Comparison of ENCODE assay signal across 17 mouse cellular contexts in genomic region chr9:121072127-121072757, GRCm38 (mm10).
DNase-seq lines count a peak whose midpoint lies in the region; ATAC-seq and TF ChIP-seq lines count a peak whose summit lies in the region.
"Had no signal": no experiment of that assay in that cellular context is flagged by ENCODE, and none has a peak within 500 bp of the region (broad histone marks: within the 10 kb centered on the region; RNA-seq: fewer than 3 reads in every experiment).

No protein-coding gene starts in this region.

- H3K4me3 ChIP-seq in limb, embryonic 11.5 days (ENCODE audit: low read depth, low read length), result no peak overlapping the region
- no peak overlapping the region for H3K4me3 ChIP-seq in limb, embryonic 10.5 days
- no peak overlapping the region for H3K4me3 ChIP-seq in limb, embryonic 14.5 days (replicated peaks; ENCODE audit: low read length)
- H3K4me3 ChIP-seq: forebrain, embryonic 15.5 days had no signal

- no peak for TF ChIP-seq POLR2A in limb, embryonic 14.5 days (IDR thresholded peaks at IDR 0.05; ENCODE audit: borderline replicate concordance, extremely low read depth, insufficient read depth, insufficient read length)

- no peak overlapping the region for H3K27ac ChIP-seq in limb, embryonic 11.5 days (replicated peaks; ENCODE audit: low read depth, low read length)
- no peak overlapping the region for H3K27ac ChIP-seq in limb, embryonic 10.5 days
- no peak overlapping the region for H3K27ac ChIP-seq in limb, embryonic 14.5 days (replicated peaks; ENCODE audit: low read depth, low read length)
- H3K27ac ChIP-seq: forebrain, embryonic 15.5 days; liver, embryonic 14.5 days had no signal

- no peaks in the 10 kb centered on the region for H3K9me3 ChIP-seq in limb, embryonic 11.5 days (ENCODE audit: control insufficient read depth, low read length)
- no peaks in the 10 kb centered on the region for H3K9me3 ChIP-seq in limb, embryonic 10.5 days (replicated peaks)
- no peaks in the 10 kb centered on the region for H3K9me3 ChIP-seq in limb, embryonic 14.5 days (ENCODE audit: control insufficient read depth, low read length)
- H3K9me3 ChIP-seq: forebrain, embryonic 15.5 days had no signal

- no peak overlapping the region for H3K9ac ChIP-seq in limb, embryonic 11.5 days (ENCODE audit: low read length)
- H3K9ac ChIP-seq in limb, embryonic 14.5 days (ENCODE audit: low read depth, low read length, severe bottlenecking), result no peak overlapping the region
- H3K9ac ChIP-seq: forebrain, embryonic 15.5 days; liver, embryonic 14.5 days had no signal

- peaks cover 11% of the 10 kb centered on the region; the same call in 1 of the 2 replicates for H3K4me1 ChIP-seq in limb, embryonic 11.5 days (ENCODE audit: control insufficient read depth, insufficient read depth, low read length)
- peaks cover 44% of the 10 kb centered on the region for H3K4me1 ChIP-seq in limb, embryonic 10.5 days
- no peaks in the 10 kb centered on the region; the same call in 1 of the 2 replicates for H3K4me1 ChIP-seq in limb, embryonic 14.5 days (ENCODE audit: control insufficient read depth, insufficient read depth, low read length)

- peak; percentile 27; the same call in 1 of the 2 replicates for ATAC-seq in limb, embryonic 11.5 days (ENCODE audit: insufficient number of reproducible peaks, low FRiP score, low TSS enrichment, low read depth)
- peak; percentile 35; the same call in 1 of the 2 replicates for ATAC-seq in limb, embryonic 14.5 days (ENCODE audit: low FRiP score, low read depth)
- ATAC-seq: forebrain, embryonic 15.5 days; lung, postnatal 0 days had no signal

- no peak overlapping the region for H3K4me2 ChIP-seq in limb, embryonic 11.5 days (ENCODE audit: low read depth, severe bottlenecking)
- H3K4me2 ChIP-seq in limb, embryonic 14.5 days (replicated peaks; ENCODE audit: low read depth, low read length, severe bottlenecking), result no peak overlapping the region
- H3K4me2 ChIP-seq: forebrain, embryonic 15.5 days; heart, embryonic 11.5 days; midbrain, embryonic 11.5 days had no signal

- no peaks in the 10 kb centered on the region for H3K27me3 ChIP-seq in limb, embryonic 11.5 days (ENCODE audit: control insufficient read depth, insufficient read depth, low read length)
- no peaks in the 10 kb centered on the region; the same call in 1 of the 2 replicates for H3K27me3 ChIP-seq in limb, embryonic 10.5 days (ENCODE audit: low read depth, poor library complexity, severe bottlenecking)
- H3K27me3 ChIP-seq in limb, embryonic 14.5 days (ENCODE audit: control insufficient read depth, insufficient read depth, low read length), result no peaks in the 10 kb centered on the region
- H3K27me3 ChIP-seq: CH12.LX; forebrain, embryonic 15.5 days had no signal

- H3K36me3 ChIP-seq in limb, embryonic 11.5 days (ENCODE audit: control insufficient read depth, insufficient read depth, low read length), result no peaks in the 10 kb centered on the region
- H3K36me3 ChIP-seq in limb, embryonic 10.5 days, result no peaks in the 10 kb centered on the region
- no peaks in the 10 kb centered on the region for H3K36me3 ChIP-seq in limb, embryonic 14.5 days (ENCODE audit: control insufficient read depth, insufficient read depth, low read length)
- H3K36me3 ChIP-seq: forebrain, embryonic 15.5 days had no signal

- peak; percentile 36 to 54 for DNase-seq in cerebellum, postnatal 25 days
- DNase-seq in cerebellum, adult 11-12 months, result no peak
- no peak for DNase-seq in limb, embryonic 11.5 days (ENCODE audit: low spot score)
- DNase-seq in limb, embryonic 10.5 days (ENCODE audit: low spot score), result no peak
- DNase-seq in limb, embryonic 14.5 days (ENCODE audit: low spot score), result no peak
- DNase-seq in thymus, postnatal 36 days, result peak; percentile 29 to 53
- DNase-seq in embryo, embryonic 9.5 days (ENCODE audit: extremely low spot score), result no peak
- no peak for DNase-seq in lung, postnatal 25 days (ENCODE audit: low spot score)
- DNase-seq: kidney, adult 18-20 months; kidney, postnatal 25 days; right cerebral cortex, postnatal 4 days had no signal

- 52% methylated on average over 8 of the region's 8 CpGs for WGBS in limb, embryonic 11.5 days
- 59% methylated on average over 8 of the region's 8 CpGs for WGBS in limb, embryonic 10.5 days
- WGBS in limb, embryonic 14.5 days, result 59% methylated on average over 8 of the region's 8 CpGs

Comparison
In these comparisons a context has a peak if more than half of its experiments do, and no peak if none do; other contexts are left out.
1. DNase-seq: peak in cerebellum, postnatal 25 days (2 of 2) and thymus, postnatal 36 days (2 of 2); none in cerebellum, adult 11-12 months (single experiment), limb, embryonic 11.5 days (single experiment), limb, embryonic 10.5 days (single experiment), limb, embryonic 14.5 days (single experiment), embryo, embryonic 9.5 days (single experiment) and lung, postnatal 25 days (single experiment).